Mouse (Mus musculus): ENCODE data around the gene Gm21317. TPM values are rescaled to one million over a fixed set of nuclear protein-coding genes. Genes with fewer than 3 reads are reported as not detected.
"Not testable (repeated sequence)": the region's sequence is repeated elsewhere in the genome, so short reads cannot be mapped to it uniquely, and the experiment has no call there.

Gene Gm21317
- not detected for total RNA-seq (2021)

GRCm38 (mm10) chrY:82224927-82225326 is at the start of gene Gm21317:
TSS of gene Gm21317 (plus strand) at chrY:82225227.
- intact Hi-C loops (cut with DNase I); DNase-seq: not testable (repeated sequence)
